Mouse (Mus musculus) erythroblast, adult 5-6 weeks (primary cell): ENCODE data around the gene Ninj1. TPM values are rescaled to one million over a fixed set of nuclear protein-coding genes. Genes with fewer than 3 reads are reported as not detected.

Experiments used
- ATAC-seq: replicated peaks from 2 replicates; pipeline ENCODE4 v1.8.0; 2016; ENCODE audit warnings: moderate number of reproducible peaks, mild to moderate bottlenecking, moderate TSS enrichment, inconsistent platforms; ENCODE audit not compliant: poor library complexity, low FRiP score, severe bottlenecking
- total RNA-seq, 2 experiments: library from RNA; stranded (forward) in 1 of 2; stranded (reverse) in 1 of 2; fragments of 150-400 nt in 1 of 2; fragments of 200-764, 138-1000 nt in 1 of 2; gene quantifications; 2 replicates each; pipeline versions ENCODE4 v1.2.3 to v1.2.4; 2015 to 2017; ENCODE audit warnings: low replicate concordance in 2 of 2

The Ninj1 gene
- total RNA-seq (2015; ENCODE audit: low replicate concordance) (18.3 and 22.2 TPM in 2 replicates), total RNA-seq (2017; ENCODE audit: low replicate concordance) (6.4 and 13.3 TPM in 2 replicates)

- peak; percentile 82 for ATAC-seq
Observed at GRCm38 (mm10) chr13:49187288-49188218, at the start of gene Ninj1. TSS of gene Ninj1 (plus strand) at chr13:49187485.

- no peak for ATAC-seq
Observed at GRCm38 (mm10) chr13:49140567-49140966, 46.7 kb upstream of the Ninj1 start.

GRCm38 (mm10) chr13:49142396-49142795, 44.9 kb upstream of the Ninj1 start:
- no peak for ATAC-seq

GRCm38 (mm10) chr13:49143323-49143722, 44.0 kb upstream of the Ninj1 start:
- no peak for ATAC-seq

GRCm38 (mm10) chr13:49144451-49144850, 42.8 kb upstream of the Ninj1 start:
- ATAC-seq = no peak

GRCm38 (mm10) chr13:49145396-49145795, 41.9 kb upstream of the Ninj1 start:
- ATAC-seq = no peak

GRCm38 (mm10) chr13:49146040-49146697, 41.1 kb upstream of the Ninj1 start:
- ATAC-seq = no peak

GRCm38 (mm10) chr13:49146698-49147006, 40.6 kb upstream of the Ninj1 start:
- no peak for ATAC-seq

GRCm38 (mm10) chr13:49147007-49147857, 40.1 kb upstream of the Ninj1 start:
- no peak for ATAC-seq

- no peak for ATAC-seq
Observed at GRCm38 (mm10) chr13:49147858-49148226, 39.4 kb upstream of the Ninj1 start, which contains the start of gene Wnk2. TSS of gene Wnk2 (minus strand) at chr13:49148014.

- ATAC-seq = no peak
Observed at GRCm38 (mm10) chr13:49148687-49149086, 38.6 kb upstream of the Ninj1 start.

GRCm38 (mm10) chr13:49154028-49154427, 33.3 kb upstream of the Ninj1 start:
- no peak for ATAC-seq

- ATAC-seq = no peak
Observed at GRCm38 (mm10) chr13:49154621-49155020, 32.7 kb upstream of the Ninj1 start.

GRCm38 (mm10) chr13:49156645-49157044, 30.6 kb upstream of the Ninj1 start:
- no peak for ATAC-seq

- ATAC-seq = no peak
Observed at GRCm38 (mm10) chr13:49158040-49158713, 29.1 kb upstream of the Ninj1 start.

GRCm38 (mm10) chr13:49161236-49161635, 26.0 kb upstream of the Ninj1 start:
- ATAC-seq = no peak

GRCm38 (mm10) chr13:49162722-49163121, 24.6 kb upstream of the Ninj1 start:
- no peak for ATAC-seq

GRCm38 (mm10) chr13:49163645-49164044, 23.6 kb upstream of the Ninj1 start:
- ATAC-seq = no peak

- ATAC-seq = no peak
Observed at GRCm38 (mm10) chr13:49167081-49167480, 20.2 kb upstream of the Ninj1 start.
